Mouse (Mus musculus) kidney, adult 9 months (tissue): ENCODE results near the gene Agfg2.
"Not testable (repeated sequence)": the region's sequence is repeated elsewhere in the genome, so short reads cannot be mapped to it uniquely, and the experiment has no call there.

Source experiments
- DNase-seq: peaks from one replicate; pipeline ENCODE4 v3.0.0; 2022

Agfg2 gene

GRCm38 (mm10) chr5:137642886-137643285, 41.6 kb downstream of the Agfg2 start:
- DNase-seq, result no peak

GRCm38 (mm10) chr5:137641054-137641453, 43.5 kb downstream of the Agfg2 start, which contains the start of gene Sap25:
TSS of gene Sap25 (plus strand) at chr5:137641334.
- peak; percentile 47 for DNase-seq

- DNase-seq, result no peak
Observed at GRCm38 (mm10) chr5:137639472-137639871, 45.1 kb downstream of the Agfg2 start.

GRCm38 (mm10) chr5:137633397-137634084, 51.0 kb downstream of the Agfg2 start:
- no peak for DNase-seq

GRCm38 (mm10) chr5:137631591-137631990, 52.9 kb downstream of the Agfg2 start:
- no peak for DNase-seq

GRCm38 (mm10) chr5:137631171-137631570, 53.4 kb downstream of the Agfg2 start:
- no peak for DNase-seq

GRCm38 (mm10) chr5:137630602-137631001, 53.9 kb downstream of the Agfg2 start:
- DNase-seq, result peak; percentile 70

- DNase-seq, result peak; percentile 78
Observed at GRCm38 (mm10) chr5:137629906-137630545, 54.5 kb downstream of the Agfg2 start.

- peak; percentile 86 for DNase-seq
Observed at GRCm38 (mm10) chr5:137629306-137629721, 55.2 kb downstream of the Agfg2 start.

GRCm38 (mm10) chr5:137628498-137629305, 55.8 kb downstream of the Agfg2 start, which contains the start of the genes Fbxo24, Lrch4 and Gm20605:
TSS of gene Fbxo24 (minus strand) at chr5:137629002.
TSS of gene Lrch4 (plus strand) at chr5:137629121.
TSS of gene Gm20605 (plus strand) at chr5:137629175.
- peak; percentile 100 for DNase-seq

- DNase-seq, result peak; percentile 53
Observed at GRCm38 (mm10) chr5:137627991-137628390, 56.5 kb downstream of the Agfg2 start.

- DNase-seq, result no peak
Observed at GRCm38 (mm10) chr5:137623937-137624530, 60.5 kb downstream of the Agfg2 start.

GRCm38 (mm10) chr5:137615347-137615746, 69.2 kb downstream of the Agfg2 start:
- DNase-seq, result no peak

- not testable (repeated sequence) for DNase-seq
Observed at GRCm38 (mm10) chr5:137614921-137615320, 69.6 kb downstream of the Agfg2 start.

- DNase-seq, result no peak
Observed at GRCm38 (mm10) chr5:137613550-137613949, 71.0 kb downstream of the Agfg2 start, which contains the start of gene Pcolce. TSS of gene Pcolce (minus strand) at chr5:137613784.

- no peak for DNase-seq
Observed at GRCm38 (mm10) chr5:137613076-137613475, 71.5 kb downstream of the Agfg2 start.

GRCm38 (mm10) chr5:137611245-137611602, 73.3 kb downstream of the Agfg2 start:
- DNase-seq, result peak; percentile 36

- peak; percentile 72 for DNase-seq
Observed at GRCm38 (mm10) chr5:137610548-137611244, 73.8 kb downstream of the Agfg2 start.

GRCm38 (mm10) chr5:137610056-137610455, 74.5 kb downstream of the Agfg2 start:
- no peak for DNase-seq

- no peak for DNase-seq
Observed at GRCm38 (mm10) chr5:137609292-137609691, 75.2 kb downstream of the Agfg2 start.

- DNase-seq, result no peak
Observed at GRCm38 (mm10) chr5:137608654-137609190, 75.8 kb downstream of the Agfg2 start.
